Mouse (Mus musculus) midbrain, embryonic 13.5 days (tissue): ENCODE data around the gene Msx3. TPM values are rescaled to one million over a fixed set of nuclear protein-coding genes. Genes with fewer than 3 reads are reported as not detected.

Source experiments
- ATAC-seq: fragments of 200-750 bp; cut with Nextera tagmentation; 2 replicates; pipeline ENCODE4 v1.8.0; 2017; ENCODE audit warnings: mild to moderate bottlenecking, moderate TSS enrichment, moderate library complexity
- H3K27ac ChIP-seq: fragments of 300-500 bp; sonication (generic); 2 replicates; pipeline ENCODE4 v1.5.1; 2015; ENCODE audit warnings: inconsistent platforms, mild to moderate bottlenecking, moderate library complexity
- H3K27me3 ChIP-seq: fragments of 300-500 bp; sonication (generic); 2 replicates; pipeline ENCODE4 v1.6.1; 2015; ENCODE audit warnings: mild to moderate bottlenecking, inconsistent platforms
- H3K36me3 ChIP-seq: fragments of 300-500 bp; sonication (generic); 2 replicates; pipeline ENCODE4 v1.6.1; 2015; ENCODE audit warnings: mild to moderate bottlenecking, inconsistent platforms
- H3K4me1 ChIP-seq: fragments of 300-500 bp; sonication (generic); replicated peaks from 2 replicates; pipeline ENCODE4 v1.6.1; 2015; ENCODE audit warnings: inconsistent platforms
- H3K4me2 ChIP-seq: fragments of 300-500 bp; sonication (generic); replicated peaks from 2 replicates; pipeline ENCODE4 v1.6.1; 2015; ENCODE audit warnings: moderate library complexity, mild to moderate bottlenecking, inconsistent platforms
- H3K4me3 ChIP-seq: fragments of 300-500 bp; sonication (generic); replicated peaks from 2 replicates; pipeline ENCODE4 v1.5.1; 2015; ENCODE audit warnings: mild to moderate bottlenecking, inconsistent platforms
- H3K9ac ChIP-seq: fragments of 300-500 bp; sonication (generic); replicated peaks from 2 replicates; pipeline ENCODE4 v1.6.1; 2015; ENCODE audit warnings: mild to moderate bottlenecking, inconsistent platforms
- H3K9me3 ChIP-seq: fragments of 300-500 bp; sonication (generic); 2 replicates; pipeline ENCODE4 v1.6.1; 2016; ENCODE audit warnings: mild to moderate bottlenecking, inconsistent platforms
- WGBS: fragments of 180-500 bp; shearing (Covaris S2); methylation state at CpG from one replicate; pipeline ENCODE4 v1.1.7; 2015; 5-methylcytosine and 5-hydroxymethylcytosine counted together
- polyA plus RNA-seq: library from polyadenylated mRNA; unstranded; fragments of >200 nt; fragmentation: Nextera tagmentation; extraction: Ambion mirVana; gene quantifications from 2 replicates; pipeline ENCODE4 v1.2.1, GENCODE M21; 2015

Msx3 gene
- polyA plus RNA-seq: 3.6 and 4.4 TPM in 2 replicates

- no peak within 1 kb of the TSS; the same call in 1 of the 2 replicates for H3K27ac ChIP-seq
- peak; percentile 74 for ATAC-seq
- H3K36me3 ChIP-seq: no peaks in the 10 kb centered on the region
- peak within 1 kb of the TSS; percentile 60 for H3K4me2 ChIP-seq
- H3K9me3 ChIP-seq: no peaks in the 10 kb centered on the region
- peaks cover 99% of the 10 kb centered on the region for H3K27me3 ChIP-seq
- peak within 1 kb of the TSS; percentile 44 for H3K9ac ChIP-seq
- peak within 1 kb of the TSS; percentile 41 for H3K4me3 ChIP-seq
- H3K4me1 ChIP-seq: peaks cover 24% of the 10 kb centered on the region
- 2% methylated on average over 56 of the region's 56 CpGs for WGBS
Observed at GRCm38 (mm10) chr7:140048361-140049114, at the start of gene Msx3. Gene Msx3, minus strand, starts transcription at chr7:140049089.

DNA sequence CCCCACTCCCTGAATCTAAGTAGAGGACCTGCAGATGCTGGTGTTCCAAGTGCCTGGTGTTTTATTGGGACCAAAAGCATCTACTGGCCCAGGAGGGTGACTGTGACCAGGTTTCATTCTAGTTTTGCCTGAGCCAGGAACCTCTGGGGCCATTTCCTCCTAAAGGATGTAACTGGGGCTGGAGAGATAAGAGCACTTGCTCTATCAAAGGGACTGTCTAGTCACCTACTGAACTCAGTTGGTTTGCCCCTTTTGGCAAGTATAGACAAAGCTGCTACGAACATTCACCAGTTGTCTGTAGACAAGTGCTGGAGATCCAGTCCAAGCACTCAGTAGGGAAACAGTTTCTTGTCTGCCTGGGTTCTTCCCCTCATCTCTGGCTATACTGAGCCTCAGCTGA lies 49.6 kb upstream of the Msx3 start:
- no peak overlapping the region for H3K27ac ChIP-seq
- H3K9ac ChIP-seq: no peak overlapping the region
- H3K36me3 ChIP-seq: no peaks in the 10 kb centered on the region
- 91% methylated on average over 1 of the region's 1 CpGs for WGBS
- no peak overlapping the region for H3K4me2 ChIP-seq
- no peaks in the 10 kb centered on the region for H3K9me3 ChIP-seq
- peaks cover 15% of the 10 kb centered on the region for H3K27me3 ChIP-seq
- ATAC-seq: no peak
- no peak overlapping the region for H3K4me3 ChIP-seq
- H3K4me1 ChIP-seq: peaks cover 18% of the 10 kb centered on the region

- Histone ChIP-seq H3K9me3 (no peaks in the 10 kb centered on the region), H3K4me3 (no peak overlapping the region), H3K4me1 (peaks cover 1% of the 10 kb centered on the region; the same call in 1 of the 2 replicates), H3K27ac (no peak overlapping the region), H3K27me3 (peaks cover 3% of the 10 kb centered on the region; the same call in 1 of the 2 replicates), H3K4me2 (no peak overlapping the region), H3K36me3 (no peaks in the 10 kb centered on the region), H3K9ac (no peak overlapping the region)
- ATAC-seq: no peak
Observed at GRCm38 (mm10) chr7:140096055-140096454, 47.2 kb upstream of the Msx3 start.

- no peaks in the 10 kb centered on the region for H3K9me3 ChIP-seq
- H3K9ac ChIP-seq: no peak overlapping the region
- no peaks in the 10 kb centered on the region for H3K27me3 ChIP-seq
- H3K4me2 ChIP-seq: no peak overlapping the region
- no peak overlapping the region for H3K27ac ChIP-seq
- H3K4me1 ChIP-seq: no peaks in the 10 kb centered on the region
- WGBS: 59% methylated on average over 1 of the region's 1 CpGs
- H3K4me3 ChIP-seq: no peak overlapping the region
- H3K36me3 ChIP-seq: no peaks in the 10 kb centered on the region
- no peak for ATAC-seq
Observed at GRCm38 (mm10) chr7:140095556-140095955, 46.7 kb upstream of the Msx3 start.

GRCm38 (mm10) chr7:140094954-140095353 lies 46.1 kb upstream of the Msx3 start:
- Histone ChIP-seq H3K27me3 (no peaks in the 10 kb centered on the region), H3K27ac (no peak overlapping the region), H3K4me1 (no peaks in the 10 kb centered on the region), H3K9me3 (no peaks in the 10 kb centered on the region), H3K9ac (no peak overlapping the region), H3K4me3 (no peak overlapping the region), H3K4me2 (no peak overlapping the region), H3K36me3 (no peaks in the 10 kb centered on the region)
- ATAC-seq: no peak
- 72% methylated on average over 5 of the region's 5 CpGs for WGBS

DNA sequence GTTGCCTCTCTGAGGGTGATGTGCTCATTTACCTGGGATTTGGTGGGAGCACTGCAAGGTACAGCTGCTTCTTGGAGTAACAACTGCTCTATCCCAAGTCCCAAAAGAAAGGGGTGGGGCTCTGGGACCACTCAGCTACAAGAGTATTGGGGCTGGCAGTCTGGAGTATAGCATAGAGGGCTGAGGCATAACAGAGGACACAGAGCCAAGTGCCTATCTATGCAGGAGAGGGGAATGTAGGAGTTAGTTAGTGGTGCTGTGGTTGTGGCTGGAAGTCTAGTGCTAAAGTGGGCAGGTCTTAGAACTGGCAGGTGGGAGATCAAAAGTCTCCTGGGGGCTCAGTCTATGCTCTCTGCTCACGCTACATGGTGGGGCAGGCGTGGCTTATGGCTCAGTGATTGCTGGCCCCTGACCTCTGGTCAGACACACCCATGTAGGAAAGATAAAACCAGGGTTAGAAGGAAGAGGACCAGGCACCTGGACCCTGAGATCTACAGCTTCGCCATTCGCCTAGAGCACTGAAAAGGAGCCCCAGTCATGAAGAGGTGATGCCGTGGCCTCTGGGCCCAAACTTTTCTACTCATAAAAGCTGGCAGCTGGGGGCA lies 44.1 kb upstream of the Msx3 start, which contains the start of gene Prap1:
Gene Prap1, plus strand, starts transcription at position 472 of the 605 bp plus-strand sequence.
- Histone ChIP-seq H3K4me1 (no peaks in the 10 kb centered on the region), H3K4me3 (no peak within 1 kb of the TSS), H3K9ac (no peak within 1 kb of the TSS), H3K27me3 (no peaks in the 10 kb centered on the region), H3K36me3 (no peaks in the 10 kb centered on the region), H3K4me2 (no peak within 1 kb of the TSS), H3K27ac (no peak within 1 kb of the TSS), H3K9me3 (no peaks in the 10 kb centered on the region)
- no peak for ATAC-seq
- WGBS: 76% methylated on average over 5 of the region's 5 CpGs

DNA sequence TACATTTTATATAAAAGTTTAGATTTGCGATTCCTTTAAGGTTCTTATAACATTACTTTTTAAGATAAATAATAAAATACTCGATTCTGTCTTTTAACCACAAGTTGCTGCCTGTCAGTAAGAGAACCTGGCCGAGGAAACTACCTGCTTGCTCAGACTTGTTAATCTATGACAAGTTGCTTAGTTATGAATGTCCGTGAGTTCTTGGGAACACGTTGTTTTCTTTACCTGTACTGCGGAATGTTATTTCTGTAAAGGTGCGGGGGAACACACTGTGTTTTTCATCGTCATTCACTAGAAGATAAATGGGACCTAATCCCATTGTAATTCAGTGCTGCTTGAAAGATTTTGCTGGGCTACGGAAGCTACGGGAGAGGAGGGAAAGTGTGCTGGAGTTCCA lies 41.7 kb upstream of the Msx3 start:
- Histone ChIP-seq H3K4me2 (no peak overlapping the region), H3K4me3 (no peak overlapping the region), H3K9me3 (no peaks in the 10 kb centered on the region), H3K27me3 (no peaks in the 10 kb centered on the region), H3K9ac (no peak overlapping the region), H3K36me3 (no peaks in the 10 kb centered on the region), H3K27ac (no peak overlapping the region), H3K4me1 (no peaks in the 10 kb centered on the region)
- 73% methylated on average over 10 of the region's 10 CpGs for WGBS
- no peak for ATAC-seq

GRCm38 (mm10) chr7:140082242-140082678 lies 33.4 kb upstream of the Msx3 start, which contains the start of gene Caly:
Gene Caly, minus strand, starts transcription at chr7:140082548.
- Histone ChIP-seq H3K27me3 (peaks cover 38% of the 10 kb centered on the region), H3K9me3 (no peaks in the 10 kb centered on the region), H3K27ac (peak within 1 kb of the TSS; percentile 94), H3K9ac (peak within 1 kb of the TSS; percentile 69), H3K4me2 (peak within 1 kb of the TSS; percentile 76), H3K36me3 (no peaks in the 10 kb centered on the region), H3K4me1 (peaks cover 38% of the 10 kb centered on the region), H3K4me3 (peak within 1 kb of the TSS; percentile 50)
- 6% methylated on average over 18 of the region's 18 CpGs for WGBS
- ATAC-seq: peak; percentile 83

- peak overlapping the region; percentile 94 for H3K27ac ChIP-seq
- peak overlapping the region; percentile 76 for H3K4me2 ChIP-seq
- no peaks in the 10 kb centered on the region for H3K36me3 ChIP-seq
- H3K9me3 ChIP-seq: no peaks in the 10 kb centered on the region
- peak overlapping the region; percentile 69 for H3K9ac ChIP-seq
- H3K4me3 ChIP-seq: peak overlapping the region; percentile 50
- peaks cover 38% of the 10 kb centered on the region for H3K4me1 ChIP-seq
- ATAC-seq: peak; percentile 44
- WGBS: 9% methylated on average over 20 of the region's 20 CpGs
- peaks cover 39% of the 10 kb centered on the region for H3K27me3 ChIP-seq
Observed at GRCm38 (mm10) chr7:140081408-140082241, 32.7 kb upstream of the Msx3 start.

DNA sequence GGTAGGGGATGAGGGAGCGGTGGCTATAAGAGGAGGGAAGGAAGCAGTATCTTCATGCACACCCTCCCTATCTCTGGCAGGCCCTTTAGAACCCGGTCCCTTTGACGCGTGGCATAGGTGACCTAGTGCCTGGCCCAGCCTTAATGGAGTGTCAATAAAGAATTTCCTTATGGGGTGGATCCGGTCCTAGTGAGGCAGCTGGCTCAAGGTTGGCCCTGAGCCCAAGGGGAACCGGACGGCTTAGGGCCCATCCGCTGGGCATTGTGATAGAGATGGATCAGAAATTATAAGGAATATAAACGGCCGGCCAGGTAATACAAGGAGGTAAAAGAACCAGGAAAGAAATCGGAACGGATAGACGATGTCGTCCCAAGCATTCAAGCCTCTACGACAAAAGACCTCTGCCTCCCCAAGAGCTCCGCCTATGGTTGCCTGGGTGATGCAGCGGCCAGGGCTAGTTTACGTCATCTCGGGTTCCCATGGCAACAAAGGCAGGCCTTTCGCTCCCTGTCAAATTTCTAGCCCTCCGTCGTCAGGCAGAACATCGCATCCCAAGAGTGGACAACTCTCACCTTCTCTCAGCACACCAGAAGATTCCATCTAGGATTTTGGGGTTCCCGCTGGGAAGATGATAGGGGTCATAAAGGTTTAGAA lies 31.7 kb upstream of the Msx3 start:
- Histone ChIP-seq H3K9me3 (no peaks in the 10 kb centered on the region), H3K4me2 (peak overlapping the region; percentile 76), H3K27me3 (peaks cover 47% of the 10 kb centered on the region), H3K9ac (peak overlapping the region; percentile 76), H3K4me3 (peak overlapping the region; percentile 50), H3K4me1 (peaks cover 38% of the 10 kb centered on the region), H3K36me3 (no peaks in the 10 kb centered on the region), H3K27ac (peak overlapping the region; percentile 94)
- WGBS: 2% methylated on average over 24 of the region's 24 CpGs
- peak; percentile 77 for ATAC-seq

DNA sequence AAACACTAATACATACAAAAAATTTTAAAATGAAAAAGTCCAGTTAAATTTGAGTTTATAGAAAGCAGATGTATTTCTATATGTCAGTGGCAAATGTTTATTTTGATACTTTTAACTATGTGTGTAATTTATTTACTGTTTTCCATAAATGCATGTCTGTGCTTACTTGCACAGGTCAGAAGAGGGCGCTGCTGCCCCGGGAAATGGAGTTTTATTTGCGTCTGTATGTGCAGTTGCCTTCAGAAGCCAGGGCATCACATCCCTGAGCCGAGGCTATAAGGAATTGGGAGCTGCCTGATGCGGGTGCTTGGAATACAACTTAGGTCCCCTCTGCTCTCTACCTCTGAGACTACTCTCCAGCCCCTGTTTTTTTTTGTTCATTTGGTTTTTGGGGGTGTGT lies 29.8 kb upstream of the Msx3 start:
- Histone ChIP-seq H3K4me3 (no peak overlapping the region), H3K9me3 (no peaks in the 10 kb centered on the region), H3K27me3 (peaks cover 52% of the 10 kb centered on the region), H3K4me2 (0 out of 2 replicates have a peak overlapping the region, but pooled peaks have one; percentile 76), H3K9ac (no peak overlapping the region), H3K27ac (no peak overlapping the region), H3K4me1 (peaks cover 38% of the 10 kb centered on the region), H3K36me3 (0 out of 2 replicates have a peak, but pooled peaks cover 2% of the 10 kb centered on the region)
- ATAC-seq: no peak
- 6% methylated on average over 5 of the region's 5 CpGs for WGBS
